Mouse (Mus musculus) embryo, embryonic 11.5 days (tissue): Measurements from ENCODE around the gene Ccser1.

ENCODE experiments used
- DNase-seq: peaks from one replicate; pipeline ENCODE4 v3.0.0-alpha.2; 2012; ENCODE audit warnings: low read depth, low spot score

Ccser1 gene

DNA sequence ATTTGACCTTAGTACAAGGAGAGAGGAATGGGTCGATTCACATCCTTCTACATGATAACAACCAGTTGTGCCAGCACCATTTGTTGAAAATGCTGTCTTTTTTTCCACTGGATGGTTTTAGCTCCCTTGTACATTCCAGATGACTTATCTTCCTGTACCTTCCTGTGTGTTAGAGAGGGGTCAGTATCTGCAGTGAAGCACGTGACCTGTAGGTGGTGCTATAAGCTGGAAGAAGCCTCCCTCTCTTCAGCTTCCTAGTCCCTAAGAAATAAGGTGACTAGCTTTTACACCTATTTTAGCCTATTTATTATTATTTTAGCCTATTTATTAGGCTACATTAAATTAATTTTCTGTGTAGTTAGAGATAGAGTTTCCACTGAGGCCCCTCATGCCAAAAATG is 506.9 kb downstream of the Ccser1 start:
- no peak for DNase-seq

GRCm38 (mm10) chr6:61703003-61703402 is 522.9 kb downstream of the Ccser1 start:
- no peak for DNase-seq

DNA sequence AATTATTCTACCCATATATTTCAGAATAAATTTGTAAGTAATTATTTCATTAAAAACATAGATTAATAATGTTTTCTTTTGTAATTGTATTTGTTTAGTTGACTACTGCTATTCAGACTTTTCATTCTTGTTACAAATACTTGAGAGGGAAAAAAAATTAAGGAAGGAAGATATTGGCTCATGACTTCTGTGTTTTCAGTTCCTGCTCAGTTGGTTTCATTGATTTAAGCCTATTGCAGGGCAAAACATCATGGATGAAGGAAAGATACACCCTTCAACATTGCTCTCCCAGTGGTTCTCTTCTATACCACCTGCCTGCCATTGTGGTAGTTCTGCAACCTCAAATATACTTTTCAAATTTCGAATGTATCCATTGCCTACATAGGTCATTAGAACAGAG is 541.1 kb downstream of the Ccser1 start:
- DNase-seq = no peak

DNA sequence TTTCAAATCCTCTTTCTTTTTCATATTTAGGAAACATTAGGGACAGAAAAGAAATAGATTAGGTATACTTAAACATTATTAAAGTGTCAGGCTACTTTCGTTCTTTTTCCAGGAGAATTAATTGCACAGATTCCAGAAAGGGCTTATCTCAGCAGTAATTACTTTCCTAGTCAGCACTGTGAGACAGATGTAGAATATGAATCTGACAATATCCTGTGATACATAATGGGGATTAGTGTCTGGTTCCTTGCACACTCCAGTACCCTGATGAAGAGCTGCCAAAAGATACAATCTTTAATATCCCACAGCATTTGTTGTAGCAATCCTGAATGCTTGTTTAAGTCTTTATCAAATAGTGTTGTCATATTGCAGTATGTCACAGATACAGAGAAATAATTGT is 548.9 kb downstream of the Ccser1 start:
- no peak for DNase-seq

GRCm38 (mm10) chr6:61730088-61730880 is 550.2 kb downstream of the Ccser1 start:
- no peak for DNase-seq

- DNase-seq = no peak
These were observed 566.2 kb downstream of the Ccser1 start for GRCm38 (mm10) chr6:61746346-61746745.

GRCm38 (mm10) chr6:61762135-61762534 is 582.0 kb downstream of the Ccser1 start:
- DNase-seq = no peak

GRCm38 (mm10) chr6:61763379-61763778 is 583.3 kb downstream of the Ccser1 start:
- no peak for DNase-seq

DNA sequence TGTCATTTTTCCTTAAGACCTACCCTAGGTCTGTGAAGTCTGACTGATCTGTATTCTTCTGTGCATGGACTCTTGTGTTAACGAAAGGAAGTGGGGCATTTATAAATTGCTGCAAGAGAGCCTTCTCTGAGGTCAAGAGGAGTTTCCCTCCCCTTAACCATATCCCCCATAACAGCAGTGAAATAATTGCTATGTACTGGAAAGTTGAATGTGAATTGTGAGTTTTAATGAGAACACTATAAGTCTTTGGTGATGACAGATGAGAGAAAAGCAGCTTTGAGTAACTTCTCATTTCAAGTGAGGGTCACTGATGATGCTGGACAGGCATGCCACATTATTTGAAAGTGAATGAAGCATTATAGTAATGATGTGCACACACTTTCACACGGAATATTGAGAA is 585.7 kb downstream of the Ccser1 start:
- DNase-seq = no peak

DNA sequence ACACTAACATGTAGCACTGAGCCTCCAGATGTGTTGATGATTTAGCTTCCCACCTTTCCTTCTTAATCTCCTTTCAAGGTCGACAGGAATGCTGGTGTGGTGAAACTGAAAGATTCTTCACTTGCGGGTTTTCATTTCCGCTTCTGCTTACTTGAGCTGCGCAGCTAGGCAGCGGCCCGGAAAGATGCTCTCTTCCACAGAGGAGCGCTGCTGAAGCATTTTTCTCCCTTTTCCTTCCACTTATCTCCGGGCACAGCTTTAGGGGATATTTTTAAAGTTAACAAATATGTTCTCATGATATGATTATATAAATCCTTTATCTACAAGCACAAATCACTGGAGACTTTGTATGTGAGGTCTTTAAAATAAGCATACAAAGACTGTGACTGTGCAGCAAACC is 587.0 kb downstream of the Ccser1 start:
- DNase-seq = no peak

- DNase-seq = no peak
These were observed 606.6 kb downstream of the Ccser1 start for GRCm38 (mm10) chr6:61786706-61787105.

GRCm38 (mm10) chr6:61800889-61801288 is 620.8 kb downstream of the Ccser1 start:
- DNase-seq = no peak

- no peak for DNase-seq
These were observed 625.4 kb downstream of the Ccser1 start for GRCm38 (mm10) chr6:61805481-61805880.

GRCm38 (mm10) chr6:61817716-61818115 is 637.6 kb downstream of the Ccser1 start:
- no peak for DNase-seq

- DNase-seq = no peak
These were observed 696.2 kb downstream of the Ccser1 start for GRCm38 (mm10) chr6:61876302-61876701.

DNA sequence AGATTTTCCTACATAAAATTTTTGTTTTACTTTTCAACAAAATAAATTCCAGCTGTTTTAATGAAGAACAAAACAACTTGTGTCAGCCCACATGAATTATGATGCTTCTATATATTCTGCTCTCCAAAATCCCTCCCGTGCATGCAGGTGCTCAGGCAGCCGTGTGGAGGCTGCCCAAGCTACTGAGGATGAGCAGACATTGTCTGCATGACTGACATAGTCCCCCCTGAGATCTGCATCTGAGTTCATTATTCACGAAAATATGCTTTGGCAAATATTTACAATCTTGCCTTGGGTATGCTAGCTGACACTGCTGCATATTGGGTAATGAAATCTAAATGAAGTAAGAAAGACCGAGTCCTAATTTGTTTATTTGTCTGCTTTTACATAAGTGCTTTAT is 718.1 kb downstream of the Ccser1 start:
- DNase-seq = no peak

GRCm38 (mm10) chr6:61902715-61903114 is 722.6 kb downstream of the Ccser1 start:
- no peak for DNase-seq

- DNase-seq = no peak
These were observed 732.8 kb downstream of the Ccser1 start for GRCm38 (mm10) chr6:61912896-61913295.

DNA sequence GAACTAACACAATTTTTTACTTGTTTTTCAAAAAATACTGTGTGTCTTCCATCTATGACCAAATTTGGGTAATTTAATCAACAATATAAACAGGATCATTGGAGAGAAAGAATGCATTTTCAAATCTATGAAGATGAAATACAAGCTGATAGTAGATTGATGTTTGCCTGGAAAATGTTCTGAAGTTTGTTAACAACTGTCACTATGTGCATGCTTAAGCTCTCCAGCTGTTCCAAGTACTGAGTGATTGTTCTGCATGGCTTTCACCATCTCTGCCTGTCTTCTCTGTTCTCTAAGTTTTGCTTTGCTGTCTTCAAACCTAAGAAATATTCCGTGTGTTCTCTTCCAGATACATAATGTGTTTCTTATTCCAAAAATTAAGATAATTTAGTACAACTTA is 751.5 kb downstream of the Ccser1 start:
- no peak for DNase-seq

DNA sequence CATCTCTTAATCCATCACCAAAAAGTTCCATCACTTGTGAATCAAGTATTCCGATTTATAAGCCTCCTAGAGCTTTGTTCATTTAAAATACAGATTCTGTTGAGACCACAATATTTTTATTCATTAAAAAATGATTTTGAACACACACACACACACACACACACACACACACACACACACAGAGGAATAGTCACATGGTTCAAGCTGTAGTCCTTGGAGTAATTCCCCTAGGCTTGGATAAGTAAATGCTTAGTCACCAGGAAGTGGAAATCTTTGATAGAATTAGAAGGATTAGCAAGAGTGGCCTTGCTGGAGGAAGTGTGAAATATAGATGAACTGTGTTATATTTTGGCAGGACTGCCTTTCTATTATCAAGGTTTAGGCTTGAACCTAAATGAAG is 756.5 kb downstream of the Ccser1 start:
- no peak for DNase-seq

DNA sequence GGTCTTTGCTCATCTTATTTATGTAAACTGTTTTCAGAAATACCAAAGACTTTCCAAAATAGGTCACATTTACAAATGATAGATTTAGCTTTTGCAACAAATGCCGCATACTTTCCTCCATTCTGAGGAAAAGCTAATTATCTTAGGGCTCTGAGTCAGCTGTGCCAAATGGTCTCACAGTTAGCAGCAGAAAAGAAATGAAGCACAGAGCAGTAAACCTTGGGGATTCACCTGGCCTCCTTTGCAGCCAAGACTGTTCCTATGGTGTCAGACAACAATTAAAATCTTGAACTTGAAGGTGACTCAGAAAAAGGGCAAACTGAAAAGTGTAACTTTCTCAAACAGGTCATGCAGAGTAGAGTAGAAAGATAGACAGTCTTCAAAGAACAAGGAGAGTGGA is 759.1 kb downstream of the Ccser1 start:
- no peak for DNase-seq

DNA sequence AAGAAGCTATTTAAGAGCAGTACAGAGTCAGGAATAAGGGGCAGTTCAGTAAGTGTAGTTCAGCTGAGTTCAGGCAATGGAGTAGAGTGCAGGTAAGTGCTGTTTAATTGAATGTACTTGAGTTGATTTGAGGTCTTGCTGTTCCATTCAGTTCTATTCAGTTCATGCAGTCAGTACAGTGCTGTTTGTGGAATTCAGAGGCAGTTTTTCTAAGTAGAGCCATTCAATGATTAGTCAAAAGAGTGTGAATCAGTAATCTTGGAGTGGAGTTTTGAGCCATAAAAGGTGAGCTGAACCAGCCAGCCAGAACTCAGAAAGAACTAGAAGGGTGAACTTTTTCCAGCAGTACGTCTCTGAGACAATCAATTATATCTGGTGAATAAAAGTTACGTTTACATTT is 773.6 kb downstream of the Ccser1 start:
- no peak for DNase-seq

- no peak for DNase-seq
These were observed 796.8 kb downstream of the Ccser1 start for GRCm38 (mm10) chr6:61976878-61977277.

DNA sequence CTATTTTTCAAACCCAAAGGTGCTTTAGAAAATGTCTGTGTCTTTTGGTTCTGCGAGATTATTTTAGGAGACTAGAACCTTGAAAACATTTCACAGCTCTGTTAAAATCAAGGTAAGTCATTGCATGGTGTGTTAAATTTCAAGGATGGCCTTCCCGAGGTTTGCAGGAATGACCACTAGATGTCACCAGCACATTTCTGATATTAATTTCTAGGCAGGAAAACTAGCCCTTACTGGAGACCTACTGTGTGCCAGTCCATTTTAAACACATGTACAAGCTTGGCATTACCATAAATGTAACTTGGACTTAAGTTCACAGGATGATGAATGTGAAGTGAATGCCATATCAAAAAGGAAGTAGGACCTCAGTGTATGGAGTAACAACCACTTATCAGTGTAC is 798.3 kb downstream of the Ccser1 start:
- DNase-seq = no peak
